Mouse (Mus musculus) neural tube, embryonic 11.5 days (tissue): Measurements from ENCODE around the gene Tmem63a. TPM values are rescaled to one million over a fixed set of nuclear protein-coding genes. Genes with fewer than 3 reads are reported as not detected.

Source experiments
- ATAC-seq: fragments of 200-750 bp; cut with Nextera tagmentation; 2 replicates; pipeline ENCODE4 v1.8.0; 2017; ENCODE audit warnings: moderate number of reproducible peaks, mild to moderate bottlenecking, moderate TSS enrichment, moderate library complexity; ENCODE audit not compliant: insufficient read depth, low FRiP score, low TSS enrichment
- DNase-seq: peaks from one replicate; pipeline ENCODE4 v3.0.0-alpha.2; 2015; ENCODE audit warnings: low spot score
- H3K27ac ChIP-seq: fragments of 300-500 bp; sonication (generic); 2 replicates; pipeline ENCODE4 v1.5.1; 2014; ENCODE audit warnings: low read depth, mild to moderate bottlenecking, low read length
- H3K27me3 ChIP-seq: fragments of 300-500 bp; sonication (generic); 2 replicates; pipeline ENCODE4 v1.6.1; 2014; ENCODE audit warnings: mild to moderate bottlenecking, low read length, mixed read lengths; ENCODE audit not compliant: control insufficient read depth, insufficient read depth
- H3K36me3 ChIP-seq: fragments of 300-500 bp; sonication (generic); 2 replicates; pipeline ENCODE4 v1.6.1; 2014; ENCODE audit warnings: mild to moderate bottlenecking, low read length, moderate library complexity, mixed read lengths; ENCODE audit not compliant: control insufficient read depth, insufficient read depth
- H3K4me1 ChIP-seq: fragments of 300-500 bp; sonication (generic); 2 replicates; pipeline ENCODE4 v1.6.1; 2014; ENCODE audit warnings: low read length, mixed read lengths; ENCODE audit not compliant: control insufficient read depth, insufficient read depth
- H3K4me2 ChIP-seq: fragments of 300-500 bp; sonication (generic); 2 replicates; pipeline ENCODE4 v1.6.1; 2014; ENCODE audit warnings: low read depth, mild to moderate bottlenecking, moderate library complexity
- H3K4me3 ChIP-seq: fragments of 300-500 bp; sonication (generic); 2 replicates; pipeline ENCODE4 v1.5.1; 2014; ENCODE audit warnings: low read depth, low read length
- H3K9ac ChIP-seq: fragments of 300-500 bp; sonication (generic); 2 replicates; pipeline ENCODE4 v1.6.1; 2014; ENCODE audit warnings: mild to moderate bottlenecking, low read length
- H3K9me3 ChIP-seq: fragments of 300-500 bp; sonication (generic); 2 replicates; pipeline ENCODE4 v1.6.1; 2016; ENCODE audit warnings: low read length; ENCODE audit not compliant: control insufficient read depth
- WGBS: fragments of 180-500 bp; shearing (Covaris S2); extraction: QIAGEN DNeasy Blood & Tissue Kit; methylation state at CpG from one replicate; pipeline ENCODE4 v1.1.7; 2014; 5-methylcytosine and 5-hydroxymethylcytosine counted together
- polyA plus RNA-seq: library from polyadenylated mRNA; unstranded; fragments of >200 nt; fragmentation: Nextera tagmentation; extraction: Ambion mirVana; gene quantifications from 2 replicates; pipeline ENCODE4 v1.2.1, GENCODE M21; 2014

The Tmem63a gene
- polyA plus RNA-seq, 1 experiment from 2014 or later, result 3.1 TPM

DNA sequence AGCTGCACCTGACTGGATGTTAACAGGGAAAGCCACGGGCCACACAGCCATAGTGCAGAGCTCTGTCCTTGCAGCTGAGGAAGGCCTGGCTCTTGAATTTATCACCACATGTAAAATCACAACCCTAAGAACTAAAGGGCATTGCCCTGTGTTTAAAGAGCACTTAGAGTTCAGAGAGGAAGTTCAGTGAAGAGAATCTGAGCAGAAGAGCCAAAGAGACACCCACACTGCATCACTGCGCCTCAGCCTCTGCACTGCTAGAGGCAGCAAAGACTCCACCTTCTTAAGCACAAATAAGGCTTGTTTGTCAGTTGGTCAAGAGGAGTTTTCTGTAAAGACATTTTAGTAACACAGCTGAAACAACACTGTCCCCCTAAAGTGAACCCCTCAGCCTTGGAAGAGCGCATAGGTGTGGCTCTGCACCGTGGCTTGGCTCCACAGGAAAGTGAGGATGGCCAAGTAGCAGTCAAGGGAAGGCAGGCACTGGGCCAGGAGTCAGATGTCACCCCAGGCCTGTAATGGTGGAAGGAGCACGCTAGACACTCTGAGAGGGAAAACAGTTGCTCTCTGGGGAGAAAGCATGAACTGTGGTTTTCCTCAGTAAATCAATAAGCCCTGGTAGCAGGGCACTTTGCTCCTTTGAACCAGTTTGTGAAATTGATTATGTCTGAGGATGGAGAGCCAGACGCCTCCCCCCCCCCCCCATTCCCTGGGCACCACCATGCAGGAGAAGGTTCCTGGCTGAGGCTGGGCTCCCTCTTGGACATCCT, 72.8 kb downstream of the Tmem63a start:
- DNase-seq (no peak), ATAC-seq (no peak)
- H3K27ac ChIP-seq, result no peak overlapping the region
- no peak overlapping the region for H3K4me2 ChIP-seq
- no peak overlapping the region for H3K4me3 ChIP-seq
- H3K36me3 ChIP-seq, result no peaks in the 10 kb centered on the region
- H3K9ac ChIP-seq, result no peak overlapping the region
- 71% methylated on average over 6 of the region's 6 CpGs for WGBS
- H3K4me1 ChIP-seq, result peaks cover 4% of the 10 kb centered on the region; the same call in 1 of the 2 replicates
- no peaks in the 10 kb centered on the region for H3K9me3 ChIP-seq
- no peaks in the 10 kb centered on the region for H3K27me3 ChIP-seq

DNA sequence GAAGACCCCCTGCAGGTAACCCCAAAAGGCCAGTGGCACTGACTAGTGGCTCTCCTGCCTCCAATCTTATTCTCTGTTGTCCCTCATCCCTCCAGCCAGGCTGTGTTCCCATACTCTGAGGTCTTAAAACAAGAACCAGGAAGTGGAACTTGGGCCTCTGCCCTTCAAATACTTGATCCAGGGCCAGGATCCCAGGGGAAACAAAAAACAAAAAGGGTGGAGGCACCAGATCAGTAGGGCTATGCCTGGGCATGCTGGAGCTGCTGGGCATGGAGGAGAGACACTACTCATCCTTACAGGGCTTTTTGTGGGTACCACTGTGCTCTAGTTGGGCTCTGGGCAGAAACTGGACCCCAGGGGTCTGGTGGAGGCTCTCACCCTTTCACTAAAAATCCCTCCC, 73.4 kb downstream of the Tmem63a start:
- Histone ChIP-seq H3K36me3 (no peaks in the 10 kb centered on the region), H3K4me1 (peaks cover 4% of the 10 kb centered on the region; the same call in 1 of the 2 replicates), H3K9ac (no peak overlapping the region), H3K4me3 (no peak overlapping the region), H3K4me2 (no peak overlapping the region), H3K27me3 (no peaks in the 10 kb centered on the region), H3K27ac (no peak overlapping the region), H3K9me3 (no peaks in the 10 kb centered on the region)
- no peak for ATAC-seq
- no peak for DNase-seq

DNA sequence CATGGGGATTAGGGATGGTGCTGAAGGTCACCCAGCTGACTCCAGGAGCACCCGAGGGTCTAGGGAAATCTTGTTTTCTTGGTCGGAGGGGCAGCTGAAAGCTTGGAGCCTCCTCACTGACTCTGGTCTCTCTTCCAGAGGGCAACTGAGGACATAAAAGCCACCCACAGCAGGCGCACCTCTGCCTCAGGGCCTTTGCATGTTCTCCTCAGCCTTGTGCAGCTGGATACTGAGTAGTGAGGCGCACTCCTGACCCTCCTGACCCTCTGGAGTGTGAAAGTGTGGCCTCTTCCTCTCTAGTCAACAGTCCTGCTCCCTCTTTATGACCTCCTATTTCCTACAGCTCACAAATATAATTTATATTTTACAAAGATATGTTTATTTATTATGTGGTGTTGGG, 73.9 kb downstream of the Tmem63a start:
- no peak overlapping the region for H3K4me2 ChIP-seq
- H3K9me3 ChIP-seq, result no peaks in the 10 kb centered on the region
- H3K36me3 ChIP-seq, result no peaks in the 10 kb centered on the region
- no peak overlapping the region for H3K9ac ChIP-seq
- ATAC-seq (no peak), DNase-seq (no peak)
- no peak overlapping the region for H3K27ac ChIP-seq
- H3K27me3 ChIP-seq, result no peaks in the 10 kb centered on the region
- 76% methylated on average over 4 of the region's 4 CpGs for WGBS
- no peak overlapping the region for H3K4me3 ChIP-seq
- H3K4me1 ChIP-seq, result peaks cover 4% of the 10 kb centered on the region; the same call in 1 of the 2 replicates

DNA sequence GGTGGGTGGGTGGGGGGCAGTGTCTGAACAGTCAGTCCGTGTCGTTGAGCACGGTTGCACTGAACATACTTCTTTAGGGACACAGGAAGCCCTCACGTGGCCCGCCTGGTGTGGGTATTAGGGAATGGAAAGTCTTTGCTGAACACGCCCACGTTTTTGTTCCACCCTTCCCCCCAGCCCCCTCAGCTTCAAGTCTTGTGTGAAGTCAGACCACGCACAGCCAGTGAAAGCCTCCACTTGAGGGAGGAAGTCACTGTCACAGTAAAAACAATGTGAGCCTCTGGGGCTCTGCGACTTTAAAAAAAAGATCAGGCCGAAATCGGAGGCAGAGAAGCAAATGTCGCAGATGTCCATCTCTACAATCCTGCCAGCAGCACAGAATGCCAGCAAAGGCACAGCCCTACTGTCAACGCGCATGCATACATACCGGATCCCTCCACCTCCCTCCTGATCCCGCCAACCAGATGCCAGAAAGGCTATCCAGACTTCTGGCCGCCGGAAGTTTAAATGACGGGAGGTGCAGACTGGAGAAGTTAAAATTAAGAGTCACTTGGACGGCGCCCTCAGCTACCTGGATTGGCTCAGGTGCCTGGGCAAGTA, 74.5 kb downstream of the Tmem63a start:
- H3K4me1 ChIP-seq, result peaks cover 4% of the 10 kb centered on the region; the same call in 1 of the 2 replicates
- H3K27ac ChIP-seq, result no peak overlapping the region
- peak overlapping the region; percentile 96 for H3K4me2 ChIP-seq
- no peaks in the 10 kb centered on the region for H3K36me3 ChIP-seq
- H3K4me3 ChIP-seq, result peak overlapping the region; percentile 46
- no peaks in the 10 kb centered on the region for H3K27me3 ChIP-seq
- WGBS, result 7% methylated on average over 21 of the region's 21 CpGs
- peak overlapping the region; percentile 14 for H3K9ac ChIP-seq
- no peaks in the 10 kb centered on the region for H3K9me3 ChIP-seq
- peak; percentile 55 for DNase-seq
- no peak for ATAC-seq

DNA sequence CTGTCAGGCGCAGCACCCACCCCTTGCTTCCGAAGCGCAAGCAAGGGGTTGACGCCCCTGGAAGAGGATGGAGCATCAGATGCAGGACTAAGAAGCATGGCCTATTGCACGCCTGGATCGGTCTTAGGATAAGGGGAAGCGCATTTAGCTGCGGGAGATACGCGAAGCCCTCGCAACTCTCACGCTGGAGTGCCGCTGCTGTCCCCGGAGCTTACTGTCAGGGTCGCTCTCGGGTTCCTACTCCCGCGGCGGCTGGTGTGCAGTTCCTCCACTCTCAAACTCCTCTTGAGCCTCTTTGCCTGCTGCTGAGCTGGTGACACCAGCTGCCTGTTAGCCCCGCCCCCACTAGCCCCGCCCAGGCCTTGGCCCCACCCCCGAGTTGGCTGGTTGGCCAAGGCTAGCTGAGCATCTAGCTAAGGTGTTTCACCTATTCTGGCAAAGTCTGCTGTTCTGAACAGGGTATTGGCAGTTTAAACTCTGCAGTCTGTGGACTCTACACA, 75.1 kb downstream of the Tmem63a start:
- DNase-seq (peak; percentile 72), ATAC-seq (peak; percentile 79)
- no peaks in the 10 kb centered on the region for H3K9me3 ChIP-seq
- H3K4me3 ChIP-seq, result peak overlapping the region; percentile 46
- H3K27ac ChIP-seq, result no peak overlapping the region
- no peaks in the 10 kb centered on the region for H3K27me3 ChIP-seq
- 0% methylated on average over 22 of the region's 22 CpGs for WGBS
- peak overlapping the region; percentile 1; the same call in 1 of the 2 replicates for H3K9ac ChIP-seq
- peak overlapping the region; percentile 96 for H3K4me2 ChIP-seq
- H3K36me3 ChIP-seq, result no peaks in the 10 kb centered on the region
- peaks cover 4% of the 10 kb centered on the region; the same call in 1 of the 2 replicates for H3K4me1 ChIP-seq

DNA sequence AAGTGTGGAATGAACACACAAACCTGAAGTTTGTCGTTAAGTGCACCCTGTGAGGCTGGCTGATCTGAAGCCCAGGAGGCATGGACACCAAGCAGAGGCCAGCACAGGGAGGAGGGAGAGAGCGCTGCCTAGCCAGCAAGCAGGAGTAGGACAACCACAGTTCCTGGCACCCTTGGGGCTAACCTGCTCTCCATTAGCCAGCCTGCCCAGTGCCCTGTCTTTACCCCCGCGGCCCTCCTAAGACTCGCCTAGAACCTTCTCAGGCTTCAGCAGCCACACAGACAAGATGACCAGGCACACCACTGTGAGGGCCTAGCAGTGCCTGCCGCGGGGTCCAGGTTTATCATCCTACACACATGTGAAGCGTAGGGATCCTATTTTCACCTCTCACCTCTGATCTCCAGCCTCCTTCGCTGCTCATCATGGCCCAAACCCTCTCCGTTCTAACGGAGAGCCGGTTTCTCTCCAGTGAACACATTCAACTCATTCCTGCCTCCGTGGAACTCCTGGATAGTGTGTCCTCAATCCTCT, 75.8 kb downstream of the Tmem63a start:
- no peak overlapping the region for H3K4me3 ChIP-seq
- no peaks in the 10 kb centered on the region for H3K36me3 ChIP-seq
- 69% methylated on average over 13 of the region's 13 CpGs for WGBS
- DNase-seq (no peak), ATAC-seq (no peak)
- no peak overlapping the region for H3K9ac ChIP-seq
- H3K27ac ChIP-seq, result no peak overlapping the region
- H3K4me1 ChIP-seq, result peaks cover 4% of the 10 kb centered on the region; the same call in 1 of the 2 replicates
- H3K27me3 ChIP-seq, result no peaks in the 10 kb centered on the region
- no peaks in the 10 kb centered on the region for H3K9me3 ChIP-seq
- H3K4me2 ChIP-seq, result no peak overlapping the region

DNA sequence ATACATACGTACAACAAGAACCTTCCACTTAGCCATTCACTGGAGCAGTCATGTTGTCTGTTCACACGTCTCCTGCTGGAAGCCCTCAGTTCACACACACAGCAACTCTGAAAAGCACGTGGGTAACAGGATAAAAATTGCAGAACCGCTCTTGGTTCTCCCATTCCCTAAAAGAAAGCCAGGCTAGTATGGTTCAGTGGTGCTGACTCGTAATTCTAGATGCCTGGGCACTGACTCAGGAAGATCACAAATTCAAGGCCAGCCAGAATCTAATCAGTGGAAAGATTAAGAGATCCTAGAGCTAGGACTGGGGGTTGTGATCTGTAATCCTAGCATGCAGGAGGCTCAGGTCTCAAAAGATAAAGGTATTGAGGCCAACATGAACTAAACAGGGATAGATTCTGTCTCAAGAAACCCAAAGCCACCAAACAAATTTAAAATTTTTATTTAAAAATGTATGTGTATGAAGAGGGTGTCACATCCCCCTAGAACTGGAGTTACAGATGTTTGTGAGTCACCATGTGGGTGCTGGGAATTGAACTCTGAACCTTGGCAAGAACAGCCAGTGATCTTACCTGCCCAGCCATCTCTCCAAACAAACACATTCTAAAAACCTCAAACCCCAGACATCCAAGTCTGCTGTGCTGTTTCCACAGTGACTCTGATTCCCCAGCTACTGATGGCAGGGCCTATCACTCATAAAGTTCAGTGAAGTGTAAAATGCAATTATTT, 78.8 kb downstream of the Tmem63a start, which contains the start of gene Ephx1:
Gene Ephx1 (minus strand): TSS at position 149 of the 732 bp plus-strand sequence.
- Histone ChIP-seq H3K9me3 (no peaks in the 10 kb centered on the region), H3K4me2 (no peak within 1 kb of the TSS), H3K27me3 (no peaks in the 10 kb centered on the region), H3K4me1 (peaks cover 4% of the 10 kb centered on the region; the same call in 1 of the 2 replicates), H3K27ac (no peak within 1 kb of the TSS), H3K9ac (no peak within 1 kb of the TSS), H3K4me3 (no peak within 1 kb of the TSS), H3K36me3 (no peaks in the 10 kb centered on the region)
- ATAC-seq (no peak), DNase-seq (no peak)
- WGBS, result 57% methylated on average over 5 of the region's 5 CpGs

DNA sequence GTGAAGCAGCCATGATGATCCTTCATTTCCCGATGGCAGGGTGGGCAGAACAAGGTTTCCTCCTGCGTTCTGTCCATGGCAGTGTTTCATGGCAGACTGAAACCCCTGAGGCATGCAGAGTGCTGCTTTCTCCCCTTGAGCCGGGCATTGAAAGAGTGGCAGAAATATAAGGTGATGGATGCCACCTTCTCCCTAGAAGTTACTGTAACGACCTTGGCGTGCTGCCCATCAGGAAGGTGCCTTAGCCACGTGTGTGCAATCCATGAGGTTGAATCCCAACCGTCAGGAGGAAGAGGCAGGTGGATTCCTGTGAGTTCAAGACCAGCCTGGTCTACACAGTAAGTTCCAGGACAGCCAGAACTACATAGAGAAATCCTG, 79.3 kb downstream of the Tmem63a start:
- H3K9me3 ChIP-seq, result no peaks in the 10 kb centered on the region
- no peaks in the 10 kb centered on the region for H3K36me3 ChIP-seq
- no peak for ATAC-seq
- DNase-seq, result no peak
- no peak overlapping the region for H3K4me2 ChIP-seq
- no peak overlapping the region for H3K4me3 ChIP-seq
- peaks cover 2% of the 10 kb centered on the region; the same call in 1 of the 2 replicates for H3K4me1 ChIP-seq
- H3K9ac ChIP-seq, result no peak overlapping the region
- 69% methylated on average over 7 of the region's 7 CpGs for WGBS
- no peaks in the 10 kb centered on the region for H3K27me3 ChIP-seq
- no peak overlapping the region for H3K27ac ChIP-seq
